Mouse (Mus musculus) liver, adult 2 months (tissue): ENCODE data around the gene Eva1c. TPM values are rescaled to one million over a fixed set of nuclear protein-coding genes. Genes with fewer than 3 reads are reported as not detected.
"Not testable (repeated sequence)": the region's sequence is repeated elsewhere in the genome, so short reads cannot be mapped to it uniquely, and the experiment has no call there.

ENCODE experiments used
- DNase-seq: peaks from one replicate; pipeline ENCODE4 v3.0.0-alpha.2; 2011; ENCODE audit warnings: low read depth, low spot score; ENCODE audit errors: extremely low read depth
- H3K27ac ChIP-seq: fragments of 200-500 bp; replicated peaks from 2 replicates; pipeline ENCODE4 v1.5.1; 2012; ENCODE audit warnings: low read depth, mild to moderate bottlenecking, control low read depth, inconsistent platforms, low read length; ENCODE audit not compliant: insufficient read depth
- H3K27me3 ChIP-seq: fragments of 200-500 bp; 2 replicates; pipeline ENCODE4 v1.6.1; 2012; ENCODE audit warnings: mild to moderate bottlenecking, moderate library complexity, low read length, inconsistent platforms; ENCODE audit not compliant: control insufficient read depth, insufficient read depth
- H3K36me3 ChIP-seq: fragments of 200-500 bp; 2 replicates; pipeline ENCODE4 v1.6.1; 2012; ENCODE audit warnings: low read length, inconsistent platforms; ENCODE audit not compliant: control insufficient read depth, insufficient read depth
- H3K4me1 ChIP-seq: fragments of 200-500 bp; 2 replicates; pipeline ENCODE4 v1.6.1; 2011; ENCODE audit warnings: low read length; ENCODE audit not compliant: control insufficient read depth, insufficient read depth
- H3K4me3 ChIP-seq: fragments of 200-500 bp; 2 replicates; pipeline ENCODE4 v1.5.1; 2011; ENCODE audit warnings: low read depth, mild to moderate bottlenecking, control low read depth, low read length, moderate library complexity; ENCODE audit not compliant: insufficient read depth
- H3K79me2 ChIP-seq: fragments of 200-500 bp; 2 replicates; pipeline ENCODE4 v1.6.1; 2012; ENCODE audit warnings: inconsistent platforms, mild to moderate bottlenecking, low read length, moderate library complexity; ENCODE audit not compliant: control insufficient read depth, insufficient read depth
- H3K9ac ChIP-seq: fragments of 200-500 bp; 2 replicates; pipeline ENCODE4 v1.6.1; 2012; ENCODE audit warnings: low read depth, mild to moderate bottlenecking, control low read depth, inconsistent platforms, low read length
- CTCF ChIP-seq: fragments of 200-500 bp; IDR thresholded peaks from 2 replicates; pipeline ENCODE4 v1.5.1; 2011; ENCODE audit warnings: low read depth, low read length, control low read depth
- POLR2A ChIP-seq: fragments of 200-500 bp; IDR thresholded peaks from 2 replicates; pipeline ENCODE4 v1.6.1; 2011; ENCODE audit warnings: low read length, control low read depth; ENCODE audit not compliant: insufficient read depth; ENCODE audit errors: extremely low read depth
- WGBS: fragments of 180-500 bp; shearing (Covaris S2); methylation state at CpG from one replicate; pipeline ENCODE4 v1.1.7; 2018; 5-methylcytosine and 5-hydroxymethylcytosine counted together
- polyA plus RNA-seq: library from polyadenylated mRNA; depleted of rRNA; stranded (reverse); fragments of >200 nt; gene quantifications from 2 replicates; pipeline ENCODE4 v1.2.3, GENCODE M21; 2012
- total RNA-seq: library from RNA; depleted of rRNA; stranded (reverse); fragments of >200 nt; gene quantifications from 2 replicates; pipeline ENCODE4 v1.2.3, GENCODE M21; 2014

Gene Eva1c
- total and polyA plus RNA-seq, 2 experiments = 0.37 to 0.38 TPM

GRCm38 (mm10) chr16:90820326-90820725 is 6.2 kb upstream of the Eva1c start:
- H3K27ac ChIP-seq = no peak overlapping the region
- H3K27me3 ChIP-seq = no peaks in the 10 kb centered on the region
- no peak for DNase-seq
- no peaks in the 10 kb centered on the region for H3K36me3 ChIP-seq
- H3K9ac ChIP-seq = no peak overlapping the region
- no peaks in the 10 kb centered on the region for H3K79me2 ChIP-seq
- H3K4me3 ChIP-seq = no peak overlapping the region
- 74% methylated on average over 6 of the region's 6 CpGs for WGBS
- no peaks in the 10 kb centered on the region for H3K4me1 ChIP-seq
- no peak for TF ChIP-seq CTCF
- TF ChIP-seq POLR2A = no peak

GRCm38 (mm10) chr16:90821046-90821697 is 5.3 kb upstream of the Eva1c start:
- H3K36me3 ChIP-seq = no peaks in the 10 kb centered on the region
- no peaks in the 10 kb centered on the region for H3K4me1 ChIP-seq
- H3K27me3 ChIP-seq = no peaks in the 10 kb centered on the region
- H3K4me3 ChIP-seq = no peak overlapping the region
- H3K79me2 ChIP-seq = no peaks in the 10 kb centered on the region
- DNase-seq = no peak
- H3K27ac ChIP-seq = no peak overlapping the region
- TF ChIP-seq POLR2A (no peak), CTCF (no peak)
- no peak overlapping the region for H3K9ac ChIP-seq
- WGBS = 74% methylated on average over 14 of the region's 14 CpGs

GRCm38 (mm10) chr16:90822284-90822935 is 4.1 kb upstream of the Eva1c start:
- Histone ChIP-seq H3K4me3 (no peak overlapping the region), H3K27ac (no peak overlapping the region), H3K9ac (no peak overlapping the region), H3K27me3 (no peaks in the 10 kb centered on the region), H3K79me2 (no peaks in the 10 kb centered on the region), H3K4me1 (no peaks in the 10 kb centered on the region), H3K36me3 (no peaks in the 10 kb centered on the region)
- TF ChIP-seq CTCF (no peak), POLR2A (no peak)
- 90% methylated on average over 10 of the region's 10 CpGs for WGBS
- DNase-seq = no peak

GRCm38 (mm10) chr16:90822981-90823380 is 3.5 kb upstream of the Eva1c start:
- Histone ChIP-seq H3K36me3 (no peaks in the 10 kb centered on the region), H3K4me1 (no peaks in the 10 kb centered on the region), H3K27me3 (no peaks in the 10 kb centered on the region), H3K9ac (no peak overlapping the region), H3K27ac (no peak overlapping the region), H3K79me2 (no peaks in the 10 kb centered on the region), H3K4me3 (no peak overlapping the region)
- no peak for DNase-seq
- 72% methylated on average over 7 of the region's 7 CpGs for WGBS
- TF ChIP-seq POLR2A (no peak), CTCF (no peak)

GRCm38 (mm10) chr16:90823986-90824385 is 2.5 kb upstream of the Eva1c start:
- not testable (repeated sequence) for H3K27me3 ChIP-seq, H3K9ac ChIP-seq, H3K79me2 ChIP-seq, H3K36me3 ChIP-seq, H3K4me3 ChIP-seq, H3K27ac ChIP-seq, H3K4me1 ChIP-seq, DNase-seq
- 84% methylated on average over 4 of the region's 4 CpGs for WGBS

GRCm38 (mm10) chr16:90826041-90826440 is 478 bp upstream of the Eva1c start:
- H3K36me3 ChIP-seq = no peaks in the 10 kb centered on the region
- no peak overlapping the region for H3K27ac ChIP-seq
- TF ChIP-seq CTCF (no peak), POLR2A (no peak)
- no peaks in the 10 kb centered on the region for H3K4me1 ChIP-seq
- WGBS = 85% methylated on average over 5 of the region's 5 CpGs
- H3K27me3 ChIP-seq = no peaks in the 10 kb centered on the region
- no peak overlapping the region for H3K4me3 ChIP-seq
- no peaks in the 10 kb centered on the region for H3K79me2 ChIP-seq
- DNase-seq = no peak
- no peak overlapping the region for H3K9ac ChIP-seq
